Mouse (Mus musculus) liver, embryonic 14.5 days (tissue): ENCODE results near the gene Svs1.

Experiments used
- CTCF ChIP-seq: IDR thresholded peaks from 2 replicates; pipeline ENCODE4 v1.5.1; 2016; ENCODE audit warnings: antibody characterized with exemption, low read depth, control low read depth
- EP300 ChIP-seq: IDR thresholded peaks from 2 replicates; pipeline ENCODE4 v1.6.1; 2016; ENCODE audit warnings: antibody characterized with exemption, low read depth

- TF ChIP-seq CTCF: no peak
- TF ChIP-seq EP300: no peak
These were observed 12.1 kb downstream of the Svs1 start for GRCm38 (mm10) chr6:48998796-48999195.
